ENCODE assay signal across 23 mouse cellular contexts in genomic region chr3:102177837-102178615, GRCm38 (mm10). TPM values are rescaled to one million over a fixed set of nuclear protein-coding genes. Genes with fewer than 3 reads are reported as not detected.
DNase-seq lines count a peak whose midpoint lies in the region; ATAC-seq lines count a peak whose summit lies in the region.
"Had no signal": no experiment of that assay in that cellular context is flagged by ENCODE, and none has a peak within 500 bp of the region (broad histone marks: within the 10 kb centered on the region; RNA-seq: fewer than 3 reads in every experiment).

No protein-coding gene starts in this region.

- no peak overlapping the region for H3K4me3 ChIP-seq in midbrain, embryonic 16.5 days (ENCODE audit: low read depth, low read length)
- H3K4me3 ChIP-seq in embryonic facial prominence, embryonic 10.5 days: no peak overlapping the region
- H3K4me3 ChIP-seq: embryonic facial prominence, embryonic 12.5 days; forebrain, embryonic 13.5 days; forebrain, embryonic 15.5 days had no signal

- 94% methylated on average over 12 of the region's 12 CpGs for WGBS in midbrain, embryonic 16.5 days
- WGBS in embryonic facial prominence, embryonic 10.5 days: 92% methylated on average over 12 of the region's 12 CpGs

- H3K4me1 ChIP-seq in midbrain, embryonic 16.5 days (ENCODE audit: control insufficient read depth, insufficient read depth, low read length): no peaks in the 10 kb centered on the region
- H3K4me1 ChIP-seq in embryonic facial prominence, embryonic 10.5 days: peaks cover 15% of the 10 kb centered on the region; the same call in 1 of the 2 replicates

- no peaks in the 10 kb centered on the region for H3K27me3 ChIP-seq in midbrain, embryonic 16.5 days (ENCODE audit: control insufficient read depth, insufficient read depth, low read depth, low read length)
- H3K27me3 ChIP-seq in embryonic facial prominence, embryonic 10.5 days (replicated peaks; ENCODE audit: low read depth, poor library complexity, severe bottlenecking): no peaks in the 10 kb centered on the region
- H3K27me3 ChIP-seq: CH12.LX; embryonic facial prominence, embryonic 12.5 days; forebrain, embryonic 13.5 days; forebrain, embryonic 15.5 days had no signal

- DNase-seq in 3T3-L1 (ENCODE audit: low read depth, low spot score): peak; percentile 59
- peak; percentile 5 for DNase-seq in 416B (ENCODE audit: low read depth)
- DNase-seq in NIH3T3 (ENCODE audit: low read depth): peak; percentile 31
- no peak for DNase-seq in embryonic facial prominence, embryonic 10.5 days (ENCODE audit: low spot score)
- no peak for DNase-seq in ovary, postnatal 10 days (ENCODE audit: low spot score)
- DNase-seq: adrenal gland, adult 2 months; adrenal gland, postnatal 10 days; adrenal gland, postnatal 25 days; cerebellum, adult 11 months; cerebellum, adult 18-20 months; cerebellum, adult 8-10 months; cerebellum, adult 9-11 months; cerebellum, postnatal 14 days; cerebellum, postnatal 36 days; embryo, embryonic 11 days; forebrain, postnatal 0 days had no signal

- H3K9ac ChIP-seq in midbrain, embryonic 16.5 days (ENCODE audit: low read depth, low read length): no peak overlapping the region
- H3K9ac ChIP-seq: embryonic facial prominence, embryonic 12.5 days; forebrain, embryonic 13.5 days; forebrain, embryonic 15.5 days; forebrain, postnatal 0 days had no signal

- H3K27ac ChIP-seq in midbrain, embryonic 16.5 days (ENCODE audit: low read length): no peak overlapping the region
- H3K27ac ChIP-seq in embryonic facial prominence, embryonic 10.5 days (replicated peaks): no peak overlapping the region
- H3K27ac ChIP-seq: embryonic facial prominence, embryonic 12.5 days; forebrain, embryonic 13.5 days; forebrain, embryonic 15.5 days had no signal

- no peaks in the 10 kb centered on the region for H3K9me3 ChIP-seq in midbrain, embryonic 16.5 days (replicated peaks; ENCODE audit: control insufficient read depth, low read length, poor library complexity, severe bottlenecking)
- H3K9me3 ChIP-seq in embryonic facial prominence, embryonic 10.5 days: no peaks in the 10 kb centered on the region
- H3K9me3 ChIP-seq: embryonic facial prominence, embryonic 12.5 days; forebrain, embryonic 13.5 days; forebrain, embryonic 15.5 days had no signal

- ATAC-seq in midbrain, embryonic 16.5 days: no peak
- ATAC-seq: CD4-positive, CD25-positive, alpha-beta regulatory T cell, adult 4 months; forebrain, embryonic 13.5 days; forebrain, embryonic 15.5 days; forebrain, postnatal 0 days had no signal

- H3K36me3 ChIP-seq in midbrain, embryonic 16.5 days (ENCODE audit: control insufficient read depth, insufficient read depth, low read length): no peaks in the 10 kb centered on the region
- peaks cover 20% of the 10 kb centered on the region for H3K36me3 ChIP-seq in embryonic facial prominence, embryonic 10.5 days (replicated peaks)
- H3K36me3 ChIP-seq: forebrain, embryonic 15.5 days; G1E had no signal

- no peak overlapping the region for H3K4me2 ChIP-seq in midbrain, embryonic 16.5 days (ENCODE audit: low read length)
- H3K4me2 ChIP-seq: embryonic facial prominence, embryonic 12.5 days; forebrain, embryonic 13.5 days; forebrain, embryonic 15.5 days had no signal

RNA-seq across cellular contexts. Expression of gene Vangl1, which starts 26.5 kb away (rescaled TPM):
- polyA plus RNA-seq in midbrain, embryonic 16.5 days (2015; fragmentation: Nextera tagmentation; extraction: Ambion mirVana): 8.9 and 10.3 TPM in 2 replicates
- 12.9 and 13.3 TPM in 2 replicates for polyA plus RNA-seq in embryonic facial prominence, embryonic 10.5 days (2016; fragmentation: Nextera tagmentation; extraction: Ambion mirVana)

Comparison
In these comparisons a context has a peak if more than half of its experiments do, and no peak if none do; other contexts are left out.
1. DNase-seq: peak in 3T3-L1 (single experiment), 416B (single experiment) and NIH3T3 (single experiment); none in embryonic facial prominence, embryonic 10.5 days (single experiment) and ovary, postnatal 10 days (single experiment).